Mouse (Mus musculus): Measurements from ENCODE around the gene Spint4.

DNA sequence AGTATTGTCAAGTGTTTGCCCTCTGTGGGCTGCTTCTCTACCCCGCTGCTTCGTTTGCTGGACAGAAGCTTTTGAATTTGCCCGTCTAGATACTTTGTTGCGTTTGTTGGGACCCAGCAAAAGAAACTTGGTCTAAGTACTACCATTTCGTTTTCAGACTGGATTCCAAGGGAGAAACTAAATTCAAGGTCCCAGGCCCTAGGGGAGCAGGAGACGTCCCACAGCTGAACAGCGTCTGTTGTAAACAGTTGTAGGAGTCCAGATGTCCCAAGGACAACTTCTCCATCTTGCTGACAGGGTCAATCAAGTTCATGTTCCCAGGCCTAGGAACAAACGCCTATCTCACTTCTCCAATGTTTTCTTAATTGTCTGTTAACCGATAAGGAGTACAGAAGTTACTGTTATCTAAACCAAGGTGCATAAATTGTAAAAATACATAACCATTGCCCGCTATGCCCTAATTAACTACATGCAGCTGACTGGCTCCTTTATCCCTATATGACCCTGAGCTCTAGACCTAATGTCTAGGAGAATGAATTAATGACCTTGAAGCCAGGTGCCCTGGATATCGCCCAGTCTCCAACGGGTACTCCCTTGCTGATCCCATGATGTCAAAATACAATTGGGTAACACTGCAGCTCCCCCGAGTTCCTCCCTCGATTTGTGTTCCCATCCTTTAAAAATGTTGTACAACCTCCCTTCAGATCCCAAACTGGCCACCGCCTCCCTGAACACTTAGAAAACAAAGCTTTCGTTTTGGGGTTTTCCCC is 21.2 kb upstream of the Spint4 start:
- TF ChIP-seq MAFK (IDR thresholded peaks at IDR 0.05; ENCODE audit: insufficient replicate concordance, low read length) (no peak), POLR2A (IDR thresholded peaks at IDR 0.05; ENCODE audit: low read depth, low read length) (no peak), SIN3A (IDR thresholded peaks at IDR 0.05; ENCODE audit: low read length) (no peak), NELFE (IDR thresholded peaks at IDR 0.05; ENCODE audit: low read depth, low read length) (no peak), MEF2A (IDR thresholded peaks at IDR 0.05; ENCODE audit: borderline replicate concordance, low read depth, low read length) (no peak), CTCF (conservative IDR thresholded peaks at IDR 0.05 in 1 of 2, IDR thresholded peaks at IDR 0.05 in 1 of 2; ENCODE audit: low read depth in 2 of 2, low read length in 2 of 2) (no peak), POLR2AphosphoS2 (IDR thresholded peaks at IDR 0.05; ENCODE audit: low read depth, low read length) (no peak), USF1 (IDR thresholded peaks at IDR 0.05; ENCODE audit: low read depth, low read length) (no peak), UBTF (IDR thresholded peaks at IDR 0.05; ENCODE audit: low read depth, low read length) (no peak), CHD1 (IDR thresholded peaks at IDR 0.05; ENCODE audit: low read depth, low read length) (no peak), HCFC1 (IDR thresholded peaks at IDR 0.05; ENCODE audit: low read depth, low read length) (no peak), TBP (conservative IDR thresholded peaks at IDR 0.05; ENCODE audit: low read depth, low read length) (no peak), EP300 (IDR thresholded peaks at IDR 0.05; ENCODE audit: low read length) (no peak)
